Mouse (Mus musculus): ENCODE data around the gene Gadl1.
"Not testable (repeated sequence)": the region's sequence is repeated elsewhere in the genome, so short reads cannot be mapped to it uniquely, and the experiment has no call there.

Gene Gadl1

GRCm38 (mm10) chr9:116018586-116018985, 109.3 kb downstream of the Gadl1 start:
- DNase-seq (ENCODE audit: low read depth, low spot score): no peak

- DNase-seq (ENCODE audit: low read depth, low spot score): no peak
Observed at GRCm38 (mm10) chr9:116025371-116025770, 116.1 kb downstream of the Gadl1 start.

GRCm38 (mm10) chr9:116029076-116029475, 119.8 kb downstream of the Gadl1 start:
- no peak for DNase-seq (ENCODE audit: low read depth, low spot score)

- DNase-seq (ENCODE audit: low read depth, low spot score): peak; percentile 41
Observed at GRCm38 (mm10) chr9:116032711-116033110, 123.5 kb downstream of the Gadl1 start.

- no peak for DNase-seq (ENCODE audit: low read depth, low spot score)
Observed at GRCm38 (mm10) chr9:116038275-116038674, 129.0 kb downstream of the Gadl1 start.

- no peak for DNase-seq (ENCODE audit: low read depth, low spot score)
Observed at GRCm38 (mm10) chr9:116039981-116040380, 130.7 kb downstream of the Gadl1 start.

GRCm38 (mm10) chr9:116040852-116041251, 131.6 kb downstream of the Gadl1 start:
- DNase-seq (ENCODE audit: low read depth, low spot score): not testable (repeated sequence)

GRCm38 (mm10) chr9:116041369-116041768, 132.1 kb downstream of the Gadl1 start:
- DNase-seq (ENCODE audit: low read depth, low spot score): no peak

- DNase-seq (ENCODE audit: low read depth, low spot score): peak; percentile 51
Observed at GRCm38 (mm10) chr9:116041787-116042186, 132.5 kb downstream of the Gadl1 start.

- peak; percentile 41 for DNase-seq (ENCODE audit: low read depth, low spot score)
Observed at GRCm38 (mm10) chr9:116049985-116050384, 140.7 kb downstream of the Gadl1 start.

GRCm38 (mm10) chr9:116053976-116054375, 144.7 kb downstream of the Gadl1 start:
- no peak for DNase-seq (ENCODE audit: low read depth, low spot score)

GRCm38 (mm10) chr9:116058475-116058874, 149.2 kb downstream of the Gadl1 start:
- DNase-seq (ENCODE audit: low read depth, low spot score): no peak

- no peak for DNase-seq (ENCODE audit: low read depth, low spot score)
Observed at GRCm38 (mm10) chr9:116059156-116059555, 149.9 kb downstream of the Gadl1 start.

GRCm38 (mm10) chr9:116060691-116061090, 151.4 kb downstream of the Gadl1 start:
- peak; percentile 25 for DNase-seq (ENCODE audit: low read depth, low spot score)

- DNase-seq (ENCODE audit: low read depth, low spot score): no peak
Observed at GRCm38 (mm10) chr9:116064774-116065173, 155.5 kb downstream of the Gadl1 start.

GRCm38 (mm10) chr9:116071561-116071960, 162.3 kb downstream of the Gadl1 start:
- DNase-seq (ENCODE audit: low read depth, low spot score): not testable (repeated sequence)

GRCm38 (mm10) chr9:116076163-116076562, 166.9 kb downstream of the Gadl1 start:
- no peak for DNase-seq (ENCODE audit: low read depth, low spot score)

GRCm38 (mm10) chr9:116076946-116077345, 167.7 kb downstream of the Gadl1 start:
- DNase-seq (ENCODE audit: low read depth, low spot score): no peak

GRCm38 (mm10) chr9:116077419-116077818, 168.2 kb downstream of the Gadl1 start:
- DNase-seq (ENCODE audit: low read depth, low spot score): no peak

GRCm38 (mm10) chr9:116081781-116082180, 172.5 kb downstream of the Gadl1 start:
- DNase-seq (ENCODE audit: low read depth, low spot score): no peak

GRCm38 (mm10) chr9:116083300-116083699, 174.0 kb downstream of the Gadl1 start:
- DNase-seq (ENCODE audit: low read depth, low spot score): no peak

GRCm38 (mm10) chr9:116083726-116084323, 174.6 kb downstream of the Gadl1 start:
- DNase-seq (ENCODE audit: low read depth, low spot score): no peak

- DNase-seq (ENCODE audit: low read depth, low spot score): no peak
Observed at GRCm38 (mm10) chr9:116084324-116084931, 175.2 kb downstream of the Gadl1 start.
